Mouse (Mus musculus) CH12.LX (cell line): ENCODE data around the gene Rerg. TPM values are rescaled to one million over a fixed set of nuclear protein-coding genes. Genes with fewer than 3 reads are reported as not detected.

Source experiments
- DNase-seq: peaks from one replicate; pipeline ENCODE4 v3.0.0-alpha.2; 2013; ENCODE audit errors: extremely low read depth
- H3K27ac ChIP-seq: 2 replicates; pipeline ENCODE4 v1.5.1; 2012; ENCODE audit warnings: low read depth, mild to moderate bottlenecking, control low read depth, moderate library complexity; ENCODE audit not compliant: insufficient read depth
- H3K27me3 ChIP-seq: replicated peaks from 2 replicates; pipeline ENCODE3; 2012; ENCODE audit warnings: inconsistent platforms
- H3K36me3 ChIP-seq, 2 experiments: replicated peaks in 1 of 2; 2 replicates each; pipeline versions ENCODE3 to v1.6.1; 2012; ENCODE audit warnings: inconsistent platforms in 1 of 2, low read length in 1 of 2, mild to moderate bottlenecking in 1 of 2, mixed read lengths in 1 of 2, moderate library complexity in 1 of 2; ENCODE audit not compliant: control insufficient read depth in 1 of 2, insufficient read depth in 1 of 2
- H3K4me1 ChIP-seq, 2 experiments: 2 replicates each; pipeline ENCODE4 v1.6.1; 2012; ENCODE audit warnings: inconsistent platforms in 1 of 2, moderate library complexity in 1 of 2; ENCODE audit not compliant: insufficient read depth in 2 of 2, control insufficient read depth in 1 of 2
- H3K4me2 ChIP-seq: 2 replicates; pipeline ENCODE4 v1.6.1; 2012; ENCODE audit warnings: low read depth, mild to moderate bottlenecking, control low read depth; ENCODE audit not compliant: poor library complexity, insufficient read depth, severe bottlenecking
- H3K4me3 ChIP-seq, 3 experiments: fragments of 150-350 bp in 1 of 3; sonication (generic) in 1 of 3; replicated peaks in 1 of 3; 2 replicates each; pipeline versions ENCODE3 to v1.5.1; 2011 to 2012; ENCODE audit warnings: low read depth in 2 of 3, low read length in 2 of 3, mild to moderate bottlenecking in 2 of 3, moderate library complexity in 2 of 3, control low read depth in 1 of 3, improper control_type of control experiment in 1 of 3, inconsistent platforms in 1 of 3, mixed read lengths in 1 of 3; ENCODE audit not compliant: poor library complexity in 1 of 3
- H3K79me2 ChIP-seq: replicated peaks from 2 replicates; pipeline ENCODE4 v1.6.1; 2012; ENCODE audit warnings: mild to moderate bottlenecking, moderate library complexity; ENCODE audit not compliant: control insufficient read depth, poor library complexity, insufficient read depth, severe bottlenecking; ENCODE audit errors: extremely low read depth
- H3K9ac ChIP-seq: 2 replicates; pipeline ENCODE4 v1.6.1; 2012; ENCODE audit warnings: low read depth, mild to moderate bottlenecking, control low read depth, moderate library complexity; ENCODE audit not compliant: insufficient read depth
- H3K9me3 ChIP-seq: replicated peaks from 2 replicates; pipeline ENCODE3; 2012; ENCODE audit warnings: low read length, inconsistent platforms, mixed read lengths
- BHLHE40 ChIP-seq: IDR thresholded peaks from 2 replicates; pipeline ENCODE4 v1.6.1; 2011; ENCODE audit warnings: mild to moderate bottlenecking, low read depth, low read length, improper control_type of control experiment
- ELF1 ChIP-seq: IDR thresholded peaks from 2 replicates; pipeline ENCODE4 v1.6.1; 2014; ENCODE audit warnings: low read depth, mild to moderate bottlenecking, inconsistent platforms, low read length, improper control_type of control experiment
- ETS1 ChIP-seq: conservative IDR thresholded peaks from 2 replicates; pipeline ENCODE4 v1.6.1; 2012; ENCODE audit warnings: low read depth, mild to moderate bottlenecking, inconsistent platforms, low read length, improper control_type of control experiment, moderate library complexity
- HCFC1 ChIP-seq: IDR thresholded peaks from 2 replicates; pipeline ENCODE4 v1.6.1; 2012; ENCODE audit warnings: low read depth, mild to moderate bottlenecking, inconsistent platforms, low read length, improper control_type of control experiment
- JUND ChIP-seq: conservative IDR thresholded peaks from 2 replicates; pipeline ENCODE4 v1.6.1; 2011; ENCODE audit warnings: low read depth, low read length, improper control_type of control experiment
- MAFK ChIP-seq: IDR thresholded peaks from 2 replicates; pipeline ENCODE4 v1.6.1; 2011; ENCODE audit warnings: low read length, improper control_type of control experiment; ENCODE audit not compliant: insufficient replicate concordance
- MAZ ChIP-seq: IDR thresholded peaks from 2 replicates; pipeline ENCODE4 v1.6.1; 2012; ENCODE audit warnings: low read depth, mild to moderate bottlenecking, inconsistent platforms, low read length, improper control_type of control experiment, moderate library complexity
- NRF1 ChIP-seq: IDR thresholded peaks from 2 replicates; pipeline ENCODE4 v1.6.1; 2014; ENCODE audit warnings: low read depth, mild to moderate bottlenecking, inconsistent platforms, low read length, improper control_type of control experiment, moderate library complexity
- PAX5 ChIP-seq: IDR thresholded peaks from 2 replicates; pipeline ENCODE4 v1.6.1; 2012; ENCODE audit warnings: low read length, inconsistent platforms, mixed read lengths
- RCOR1 ChIP-seq: conservative IDR thresholded peaks from 2 replicates; pipeline ENCODE4 v1.6.1; 2012; ENCODE audit warnings: low read depth, mild to moderate bottlenecking, inconsistent platforms, low read length, improper control_type of control experiment
- UBTF ChIP-seq: IDR thresholded peaks from 2 replicates; pipeline ENCODE4 v1.6.1; 2012; ENCODE audit warnings: low read depth, mild to moderate bottlenecking, inconsistent platforms, low read length, improper control_type of control experiment, moderate library complexity
- USF1 ChIP-seq: IDR thresholded peaks from 2 replicates; pipeline ENCODE4 v1.6.1; 2014; ENCODE audit warnings: low read depth, mild to moderate bottlenecking, inconsistent platforms, low read length, improper control_type of control experiment
- ZC3H11A ChIP-seq: IDR thresholded peaks from 2 replicates; pipeline ENCODE4 v1.6.1; 2012; ENCODE audit warnings: low read depth, mild to moderate bottlenecking, inconsistent platforms, low read length, improper control_type of control experiment
- ZKSCAN1 ChIP-seq: IDR thresholded peaks from 2 replicates; pipeline ENCODE4 v1.6.1; 2012; ENCODE audit warnings: low read depth, inconsistent platforms, low read length, improper control_type of control experiment, borderline replicate concordance
- ZMIZ1 ChIP-seq: IDR thresholded peaks from 2 replicates; pipeline ENCODE4 v1.6.1; 2012; ENCODE audit warnings: low read depth, mild to moderate bottlenecking, inconsistent platforms, low read length, improper control_type of control experiment
- dilution Hi-C: fragments of 300-500 bp; cut with MboI; formaldehyde crosslinking; loops from 2 replicates; pipeline ENCODE4 v1.14.3; 2020; ENCODE audit warnings: low sequenced_read_pairs; ENCODE audit not compliant: extremely low pct_unique_long_range_greater_than_20kb, extremely low pct_ligation_motif_present
- in situ Hi-C: fragments of 300-500 bp; cut with MboI; formaldehyde crosslinking; loops from 3 replicates; pipeline ENCODE4 v1.14.3; 2019; ENCODE audit warnings: low sequenced_read_pairs, low pct_ligation_motif_present, low pct_unique_long_range_greater_than_20kb, mixed read lengths
- polyA plus RNA-seq: library from polyadenylated mRNA; unstranded; fragments of >175 nt; gene quantifications from 2 replicates; pipeline ENCODE4 v1.2.1, GENCODE M21; 2012; ENCODE audit warnings: low read depth; ENCODE audit not compliant: insufficient read length
- total RNA-seq, 2 experiments: library from RNA; depleted of rRNA; stranded (reverse); fragments of 300-350 nt in 1 of 2; fragments of >200 nt in 1 of 2; gene quantifications; 2 replicates each; pipeline ENCODE4 v1.2.3; 2012 to 2014

The Rerg gene
- total and polyA plus RNA-seq, 3 experiments, result not detected

- Histone ChIP-seq H3K4me2 (no peak overlapping the region), H3K4me3 (no peak overlapping the region), H3K9me3 (no peaks in the 10 kb centered on the region), H3K4me1 (no peaks in the 10 kb centered on the region), H3K9ac (no peak overlapping the region), H3K36me3 (no peaks in the 10 kb centered on the region), H3K27ac (no peak overlapping the region), H3K79me2 (no peaks in the 10 kb centered on the region), H3K27me3 (no peaks in the 10 kb centered on the region)
- no peak for DNase-seq
- TF ChIP-seq ELF1, result no peak
- TF ChIP-seq PAX5, result no peak
- no peak for TF ChIP-seq RCOR1
- no peak for TF ChIP-seq NRF1
- in situ Hi-C loops, result loop anchor here (25.0 kb wide), 2 partner anchors 93 to 557 kb away; partner anchors contain the start of gene Strap
- dilution Hi-C loops, result no loop called here
Measured at GRCm38 (mm10) chr6:137180115-137180514, 9.8 kb upstream of the Rerg start.

GRCm38 (mm10) chr6:137179026-137179425, 8.7 kb upstream of the Rerg start:
- Histone ChIP-seq H3K4me1 (no peaks in the 10 kb centered on the region), H3K9ac (no peak overlapping the region), H3K4me2 (no peak overlapping the region), H3K79me2 (no peaks in the 10 kb centered on the region), H3K4me3 (no peak overlapping the region), H3K9me3 (no peaks in the 10 kb centered on the region), H3K27ac (no peak overlapping the region), H3K36me3 (no peaks in the 10 kb centered on the region), H3K27me3 (no peaks in the 10 kb centered on the region)
- no peak for TF ChIP-seq ETS1
- no peak for TF ChIP-seq PAX5
- no peak for TF ChIP-seq JUND
- TF ChIP-seq UBTF, result no peak
- no peak for TF ChIP-seq ZMIZ1
- TF ChIP-seq HCFC1, result no peak
- TF ChIP-seq ZKSCAN1, result no peak
- TF ChIP-seq MAZ, result no peak
- TF ChIP-seq ZC3H11A, result no peak
- no peak for TF ChIP-seq BHLHE40
- dilution Hi-C loops, result no loop called here
- in situ Hi-C loops, result loop anchor here (25.0 kb wide), 2 partner anchors 92 to 558 kb away; partner anchors contain the start of gene Strap
- no peak for DNase-seq

- no peaks in the 10 kb centered on the region for H3K27me3 ChIP-seq
- dilution Hi-C loops, result no loop called here
- H3K36me3 ChIP-seq, result no peaks in the 10 kb centered on the region
- no peak for DNase-seq
- TF ChIP-seq USF1 (no peak), MAFK (no peak)
- TF ChIP-seq, all 38 proteins: peak for 0
- Histone ChIP-seq H3K4me1 (no peaks in the 10 kb centered on the region), H3K9ac (no peak overlapping the region), H3K9me3 (no peaks in the 10 kb centered on the region), H3K4me2 (no peak overlapping the region), H3K4me3 (no peak overlapping the region), H3K79me2 (no peaks in the 10 kb centered on the region), H3K27ac (no peak overlapping the region)
- in situ Hi-C loops, result no loop called here
Measured at GRCm38 (mm10) chr6:137170646-137171045, 349 bp upstream of the Rerg start.
